Mouse (Mus musculus) G1E (cell line): ENCODE data around the gene Wnt11.

ENCODE experiments used
- CTCF ChIP-seq: IDR thresholded peaks from 2 replicates; pipeline ENCODE4 v1.5.1; 2012; ENCODE audit warnings: low read depth, low read length, inconsistent platforms, mixed read lengths
- POLR2AphosphoS5 ChIP-seq: IDR thresholded peaks from 2 replicates; pipeline ENCODE4 v1.6.1; 2012; ENCODE audit warnings: low read depth, low read length, inconsistent platforms; ENCODE audit not compliant: insufficient replicate concordance
- TAL1 ChIP-seq: conservative IDR thresholded peaks from 2 replicates; pipeline ENCODE4 v1.6.1; 2012; ENCODE audit warnings: low read depth, low read length, inconsistent platforms, mixed read lengths

GRCm38 (mm10) chr7:98871882-98872281 is 37.0 kb downstream of the Wnt11 start:
- TF ChIP-seq CTCF (no peak), TAL1 (no peak), POLR2AphosphoS5 (no peak)
